Mouse (Mus musculus) MEL-GATA-1-ER (cell line): Measurements from ENCODE around the gene Rasd1.

Source experiments
- DNase-seq: peaks from one replicate; pipeline ENCODE4 v3.0.0-alpha.2; 2012; ENCODE audit warnings: low read depth; ENCODE audit errors: extremely low read depth

The Rasd1 gene

GRCm38 (mm10) chr11:59964818-59965217, at the start of gene Rasd1:
TSS of gene Rasd1 (minus strand) at chr11:59964944.
- DNase-seq, result peak; percentile 41

GRCm38 (mm10) chr11:60011516-60011915, 46.8 kb upstream of the Rasd1 start:
- no peak for DNase-seq

- DNase-seq, result no peak
Measured at GRCm38 (mm10) chr11:60009451-60009850, 44.7 kb upstream of the Rasd1 start.

GRCm38 (mm10) chr11:60005866-60006265, 41.1 kb upstream of the Rasd1 start:
- DNase-seq, result no peak

- DNase-seq, result no peak
Measured at GRCm38 (mm10) chr11:60004716-60005115, 40.0 kb upstream of the Rasd1 start.

- no peak for DNase-seq
Measured at GRCm38 (mm10) chr11:60003811-60004210, 39.1 kb upstream of the Rasd1 start.

GRCm38 (mm10) chr11:60001231-60001980, 36.7 kb upstream of the Rasd1 start:
- DNase-seq, result no peak

- no peak for DNase-seq
Measured at GRCm38 (mm10) chr11:59994318-59994717, 29.6 kb upstream of the Rasd1 start.

GRCm38 (mm10) chr11:59991365-59991764, 26.6 kb upstream of the Rasd1 start:
- DNase-seq, result no peak

- DNase-seq, result no peak
Measured at GRCm38 (mm10) chr11:59989406-59989805, 24.7 kb upstream of the Rasd1 start.

GRCm38 (mm10) chr11:59977831-59978230, 13.1 kb upstream of the Rasd1 start:
- no peak for DNase-seq

- DNase-seq, result no peak
Measured at GRCm38 (mm10) chr11:59975241-59975640, 10.5 kb upstream of the Rasd1 start.

GRCm38 (mm10) chr11:59973389-59973788, 8.6 kb upstream of the Rasd1 start:
- DNase-seq, result no peak

GRCm38 (mm10) chr11:59971691-59972090, 6.9 kb upstream of the Rasd1 start:
- no peak for DNase-seq

GRCm38 (mm10) chr11:59970780-59971179, 6.0 kb upstream of the Rasd1 start:
- no peak for DNase-seq

GRCm38 (mm10) chr11:59967765-59968164, 3.0 kb upstream of the Rasd1 start:
- DNase-seq, result no peak

- DNase-seq, result no peak
Measured at GRCm38 (mm10) chr11:59966102-59966483, 1.3 kb upstream of the Rasd1 start.

GRCm38 (mm10) chr11:59965227-59966101, 720 bp upstream of the Rasd1 start:
- no peak for DNase-seq

GRCm38 (mm10) chr11:59964163-59964758, 483 bp downstream of the Rasd1 start:
- no peak for DNase-seq

- no peak for DNase-seq
Measured at GRCm38 (mm10) chr11:59963364-59964162, 1.2 kb downstream of the Rasd1 start.

- no peak for DNase-seq
Measured at GRCm38 (mm10) chr11:59962590-59962989, 2.2 kb downstream of the Rasd1 start.
